Mouse (Mus musculus): ENCODE data around the gene Hoxd13. TPM values are rescaled to one million over a fixed set of nuclear protein-coding genes. Genes with fewer than 3 reads are reported as not detected.

Gene Hoxd13
- polyA plus RNA-seq, 1 experiment from 2014 or later: not detected

- WGBS: 2% methylated on average over 15 of the region's 15 CpGs
- peaks cover 10% of the 10 kb centered on the region; the same call in 1 of the 2 replicates for H3K4me1 ChIP-seq (replicated peaks; ENCODE audit: control insufficient read depth, insufficient read depth, low read length)
Measured at GRCm38 (mm10) chr2:74678891-74679595, 10.9 kb downstream of the Hoxd13 start, which contains the start of gene Hoxd11. Gene Hoxd11 (plus strand): TSS chr2:74679557.

GRCm38 (mm10) chr2:74679596-74679971 is 11.5 kb downstream of the Hoxd13 start:
- ATAC-seq (ENCODE audit: low read depth): no peak
- Histone ChIP-seq H3K4me1 (replicated peaks; ENCODE audit: control insufficient read depth, insufficient read depth, low read length) (peaks cover 10% of the 10 kb centered on the region; the same call in 1 of the 2 replicates), H3K9ac (ENCODE audit: low read length) (no peak overlapping the region), H3K4me2 (ENCODE audit: low read depth, low read length) (no peak overlapping the region), H3K27ac (ENCODE audit: low read length) (no peak overlapping the region), H3K36me3 (ENCODE audit: control insufficient read depth, insufficient read depth, low read length) (no peaks in the 10 kb centered on the region), H3K27me3 (ENCODE audit: control insufficient read depth, insufficient read depth, low read depth, low read length) (peaks cover 99% of the 10 kb centered on the region), H3K4me3 (ENCODE audit: low read length) (no peak overlapping the region), H3K9me3 (ENCODE audit: control insufficient read depth, low read length) (no peaks in the 10 kb centered on the region)
- WGBS: under 1% methylated on average over 26 of the region's 26 CpGs

More at GRCm38 (mm10) chr2:74678891-74679595, 10.9 kb downstream of the Hoxd13 start, which contains the start of gene Hoxd11:
- ATAC-seq (ENCODE audit: low read depth): no peak
- H3K36me3 ChIP-seq (ENCODE audit: control insufficient read depth, insufficient read depth, low read length): no peaks in the 10 kb centered on the region
- H3K9ac ChIP-seq (ENCODE audit: low read length): no peak within 1 kb of the TSS
- no peaks in the 10 kb centered on the region for H3K9me3 ChIP-seq (ENCODE audit: control insufficient read depth, low read length)
- H3K27ac ChIP-seq (ENCODE audit: low read length): no peak within 1 kb of the TSS
- peaks cover 99% of the 10 kb centered on the region for H3K27me3 ChIP-seq (ENCODE audit: control insufficient read depth, insufficient read depth, low read depth, low read length)
- no peak within 1 kb of the TSS for H3K4me2 ChIP-seq (ENCODE audit: low read depth, low read length)
- H3K4me3 ChIP-seq (ENCODE audit: low read length): no peak within 1 kb of the TSS

GRCm38 (mm10) chr2:74679980-74680379 is 11.9 kb downstream of the Hoxd13 start:
- peaks cover 10% of the 10 kb centered on the region; the same call in 1 of the 2 replicates for H3K4me1 ChIP-seq (replicated peaks; ENCODE audit: control insufficient read depth, insufficient read depth, low read length)

GRCm38 (mm10) chr2:74680561-74681398 is 12.7 kb downstream of the Hoxd13 start:
- Histone ChIP-seq H3K27me3 (ENCODE audit: control insufficient read depth, insufficient read depth, low read depth, low read length) (peaks cover 98% of the 10 kb centered on the region), H3K9me3 (ENCODE audit: control insufficient read depth, low read length) (no peaks in the 10 kb centered on the region), H3K27ac (ENCODE audit: low read length) (no peak overlapping the region), H3K36me3 (ENCODE audit: control insufficient read depth, insufficient read depth, low read length) (no peaks in the 10 kb centered on the region), H3K9ac (ENCODE audit: low read length) (no peak overlapping the region), H3K4me2 (ENCODE audit: low read depth, low read length) (no peak overlapping the region), H3K4me1 (replicated peaks; ENCODE audit: control insufficient read depth, insufficient read depth, low read length) (peaks cover 10% of the 10 kb centered on the region; the same call in 1 of the 2 replicates), H3K4me3 (ENCODE audit: low read length) (no peak overlapping the region)
- no peak for ATAC-seq (ENCODE audit: low read depth)
- WGBS: 4% methylated on average over 21 of the region's 21 CpGs

More at GRCm38 (mm10) chr2:74679980-74680379, 11.9 kb downstream of the Hoxd13 start:
- Histone ChIP-seq H3K4me2 (ENCODE audit: low read depth, low read length) (no peak overlapping the region), H3K27ac (ENCODE audit: low read length) (no peak overlapping the region), H3K9me3 (ENCODE audit: control insufficient read depth, low read length) (no peaks in the 10 kb centered on the region), H3K9ac (ENCODE audit: low read length) (no peak overlapping the region), H3K4me3 (ENCODE audit: low read length) (no peak overlapping the region), H3K27me3 (ENCODE audit: control insufficient read depth, insufficient read depth, low read depth, low read length) (peaks cover 99% of the 10 kb centered on the region), H3K36me3 (ENCODE audit: control insufficient read depth, insufficient read depth, low read length) (no peaks in the 10 kb centered on the region)
- ATAC-seq (ENCODE audit: low read depth): no peak
- WGBS: under 1% methylated on average over 23 of the region's 23 CpGs

- peaks cover 94% of the 10 kb centered on the region for H3K27me3 ChIP-seq (ENCODE audit: control insufficient read depth, insufficient read depth, low read depth, low read length)
- ATAC-seq (ENCODE audit: low read depth): peak; percentile 39; the same call in 1 of the 2 replicates
- H3K4me3 ChIP-seq (ENCODE audit: low read length): peak overlapping the region; percentile 24
- WGBS: 1% methylated on average over 71 of the region's 78 CpGs
- H3K4me2 ChIP-seq (ENCODE audit: low read depth, low read length): peak overlapping the region; percentile 34
- H3K27ac ChIP-seq (ENCODE audit: low read length): no peak overlapping the region
- no peak overlapping the region for H3K9ac ChIP-seq (ENCODE audit: low read length)
- H3K4me1 ChIP-seq (replicated peaks; ENCODE audit: control insufficient read depth, insufficient read depth, low read length): peaks cover 10% of the 10 kb centered on the region; the same call in 1 of the 2 replicates
- H3K9me3 ChIP-seq (ENCODE audit: control insufficient read depth, low read length): no peaks in the 10 kb centered on the region
- H3K36me3 ChIP-seq (ENCODE audit: control insufficient read depth, insufficient read depth, low read length): no peaks in the 10 kb centered on the region
Measured at GRCm38 (mm10) chr2:74681594-74682531, 13.8 kb downstream of the Hoxd13 start.

- Histone ChIP-seq H3K9ac (ENCODE audit: low read length) (no peak overlapping the region), H3K27me3 (ENCODE audit: control insufficient read depth, insufficient read depth, low read depth, low read length) (peaks cover 94% of the 10 kb centered on the region), H3K4me3 (ENCODE audit: low read length) (peak overlapping the region; percentile 8; the same call in 1 of the 2 replicates), H3K27ac (ENCODE audit: low read length) (no peak overlapping the region), H3K4me1 (replicated peaks; ENCODE audit: control insufficient read depth, insufficient read depth, low read length) (peaks cover 10% of the 10 kb centered on the region; the same call in 1 of the 2 replicates), H3K36me3 (ENCODE audit: control insufficient read depth, insufficient read depth, low read length) (no peaks in the 10 kb centered on the region), H3K4me2 (ENCODE audit: low read depth, low read length) (peak overlapping the region; percentile 34; the same call in 1 of the 2 replicates), H3K9me3 (ENCODE audit: control insufficient read depth, low read length) (no peaks in the 10 kb centered on the region)
- WGBS: under 1% methylated on average over 21 of the region's 51 CpGs
- no peak for ATAC-seq (ENCODE audit: low read depth)
Measured at GRCm38 (mm10) chr2:74682796-74683195, 14.7 kb downstream of the Hoxd13 start.

- peaks cover 10% of the 10 kb centered on the region; the same call in 1 of the 2 replicates for H3K4me1 ChIP-seq (replicated peaks; ENCODE audit: control insufficient read depth, insufficient read depth, low read length)
- no peak overlapping the region for H3K4me2 ChIP-seq (ENCODE audit: low read depth, low read length)
- no peak overlapping the region for H3K9ac ChIP-seq (ENCODE audit: low read length)
- H3K4me3 ChIP-seq (ENCODE audit: low read length): no peak overlapping the region
- no peak for ATAC-seq (ENCODE audit: low read depth)
- H3K27me3 ChIP-seq (ENCODE audit: control insufficient read depth, insufficient read depth, low read depth, low read length): peaks cover 95% of the 10 kb centered on the region
- WGBS: under 1% methylated on average over 18 of the region's 18 CpGs
- H3K9me3 ChIP-seq (ENCODE audit: control insufficient read depth, low read length): no peaks in the 10 kb centered on the region
- no peak overlapping the region for H3K27ac ChIP-seq (ENCODE audit: low read length)
- H3K36me3 ChIP-seq (ENCODE audit: control insufficient read depth, insufficient read depth, low read length): no peaks in the 10 kb centered on the region
Measured at GRCm38 (mm10) chr2:74683471-74683951, 15.4 kb downstream of the Hoxd13 start.

GRCm38 (mm10) chr2:74684106-74684505 is 16.0 kb downstream of the Hoxd13 start:
- WGBS: 2% methylated on average over 12 of the region's 12 CpGs
- Histone ChIP-seq H3K9me3 (ENCODE audit: control insufficient read depth, low read length) (no peaks in the 10 kb centered on the region), H3K4me3 (ENCODE audit: low read length) (no peak overlapping the region)

More at GRCm38 (mm10) chr2:74684106-74684505, 16.0 kb downstream of the Hoxd13 start:
- H3K36me3 ChIP-seq (ENCODE audit: control insufficient read depth, insufficient read depth, low read length): no peaks in the 10 kb centered on the region
- no peak overlapping the region for H3K27ac ChIP-seq (ENCODE audit: low read length)
- no peak overlapping the region for H3K4me2 ChIP-seq (ENCODE audit: low read depth, low read length)
- peaks cover 94% of the 10 kb centered on the region for H3K27me3 ChIP-seq (ENCODE audit: control insufficient read depth, insufficient read depth, low read depth, low read length)
- no peak overlapping the region for H3K9ac ChIP-seq (ENCODE audit: low read length)
- no peak for ATAC-seq (ENCODE audit: low read depth)
- H3K4me1 ChIP-seq (replicated peaks; ENCODE audit: control insufficient read depth, insufficient read depth, low read length): peaks cover 10% of the 10 kb centered on the region; the same call in 1 of the 2 replicates

Data from lung, embryonic 16.5 days (tissue).